Mouse (Mus musculus): Measurements from ENCODE around the gene Pgd. TPM values are rescaled to one million over a fixed set of nuclear protein-coding genes. Genes with fewer than 3 reads are reported as not detected.

Gene Pgd
- polyA plus RNA-seq, 1 experiment: 346 TPM

- Histone ChIP-seq H3K4me3 (ENCODE audit: insufficient read depth, poor library complexity, severe bottlenecking) (no peak overlapping the region), H3K79me2 (ENCODE audit: control insufficient read depth, insufficient read depth) (no peaks in the 10 kb centered on the region), H3K79me3 (ENCODE audit: low read depth) (no peaks in the 10 kb centered on the region), H3K27me3 (ENCODE audit: control insufficient read depth, insufficient read depth, insufficient read length) (no peaks in the 10 kb centered on the region), H3K36me3 (ENCODE audit: control insufficient read depth, insufficient read depth) (peaks cover 34% of the 10 kb centered on the region), H3ac (ENCODE audit: control insufficient read depth, insufficient read length, low read depth) (no peak overlapping the region)
- TF ChIP-seq CTCF (IDR thresholded peaks at IDR 0.05; ENCODE audit: control insufficient read depth, insufficient read depth, insufficient read length) (no peak), MYOG (IDR thresholded peaks at IDR 0.05; ENCODE audit: control insufficient read depth, extremely low read depth, insufficient read length) (no peak), MYOD1 (IDR thresholded peaks at IDR 0.05; ENCODE audit: control insufficient read depth, insufficient read length, low read depth) (no peak), FOSL1 (IDR thresholded peaks at IDR 0.05; ENCODE audit: insufficient read depth, low read length, poor library complexity, severe bottlenecking) (no peak), MAX (IDR thresholded peaks at IDR 0.05) (no peak), CEBPB (IDR thresholded peaks at IDR 0.05; ENCODE audit: low read depth) (no peak), USF1 (IDR thresholded peaks at IDR 0.05; ENCODE audit: low read depth) (no peak)
These were observed 15.6 kb upstream of the Pgd start for GRCm38 (mm10) chr4:149182192-149182591.

GRCm38 (mm10) chr4:149179573-149179972, 13.0 kb upstream of the Pgd start:
- H3K4me3 ChIP-seq (ENCODE audit: insufficient read depth, poor library complexity, severe bottlenecking): no peak overlapping the region
- H3K27me3 ChIP-seq (ENCODE audit: control insufficient read depth, insufficient read depth, insufficient read length): no peaks in the 10 kb centered on the region
- H3K79me2 ChIP-seq (ENCODE audit: control insufficient read depth, insufficient read depth): no peaks in the 10 kb centered on the region
- H3K36me3 ChIP-seq (ENCODE audit: control insufficient read depth, insufficient read depth): peaks cover 31% of the 10 kb centered on the region
- H3ac ChIP-seq (ENCODE audit: control insufficient read depth, insufficient read length, low read depth): no peak overlapping the region
- H3K79me3 ChIP-seq (ENCODE audit: low read depth): no peaks in the 10 kb centered on the region
- TF ChIP-seq MAX (IDR thresholded peaks at IDR 0.05): no peak
- TF ChIP-seq MYOD1 (IDR thresholded peaks at IDR 0.05; ENCODE audit: control insufficient read depth, insufficient read length, low read depth): no peak
- TF ChIP-seq FOSL1 (IDR thresholded peaks at IDR 0.05; ENCODE audit: insufficient read depth, low read length, poor library complexity, severe bottlenecking): no peak
- TF ChIP-seq USF1 (IDR thresholded peaks at IDR 0.05; ENCODE audit: low read depth): no peak
- TF ChIP-seq MYOG (IDR thresholded peaks at IDR 0.05; ENCODE audit: control insufficient read depth, extremely low read depth, insufficient read length): no peak
- TF ChIP-seq CTCF (IDR thresholded peaks at IDR 0.05; ENCODE audit: control insufficient read depth, insufficient read depth, insufficient read length): no peak
- no peak for TF ChIP-seq CEBPB (IDR thresholded peaks at IDR 0.05; ENCODE audit: low read depth)

GRCm38 (mm10) chr4:149179160-149179559, 12.6 kb upstream of the Pgd start:
- H3K27me3 ChIP-seq (ENCODE audit: control insufficient read depth, insufficient read depth, insufficient read length): no peaks in the 10 kb centered on the region
- H3K79me2 ChIP-seq (ENCODE audit: control insufficient read depth, insufficient read depth): no peaks in the 10 kb centered on the region
- H3K4me3 ChIP-seq (ENCODE audit: insufficient read depth, poor library complexity, severe bottlenecking): no peak overlapping the region
- no peak for TF ChIP-seq MYOD1 (IDR thresholded peaks at IDR 0.05; ENCODE audit: control insufficient read depth, insufficient read length, low read depth)
- TF ChIP-seq MAX (IDR thresholded peaks at IDR 0.05): no peak
- TF ChIP-seq USF1 (IDR thresholded peaks at IDR 0.05; ENCODE audit: low read depth): no peak
- no peak for TF ChIP-seq MYOG (IDR thresholded peaks at IDR 0.05; ENCODE audit: control insufficient read depth, extremely low read depth, insufficient read length)
- TF ChIP-seq CTCF (IDR thresholded peaks at IDR 0.05; ENCODE audit: control insufficient read depth, insufficient read depth, insufficient read length): no peak
- TF ChIP-seq FOSL1 (IDR thresholded peaks at IDR 0.05; ENCODE audit: insufficient read depth, low read length, poor library complexity, severe bottlenecking): no peak
- TF ChIP-seq CEBPB (IDR thresholded peaks at IDR 0.05; ENCODE audit: low read depth): no peak
- peaks cover 31% of the 10 kb centered on the region for H3K36me3 ChIP-seq (ENCODE audit: control insufficient read depth, insufficient read depth)
- no peaks in the 10 kb centered on the region for H3K79me3 ChIP-seq (ENCODE audit: low read depth)
- no peak overlapping the region for H3ac ChIP-seq (ENCODE audit: control insufficient read depth, insufficient read length, low read depth)

- Histone ChIP-seq H3K36me3 (ENCODE audit: control insufficient read depth, insufficient read depth) (peaks cover 27% of the 10 kb centered on the region), H3K4me3 (ENCODE audit: insufficient read depth, poor library complexity, severe bottlenecking) (no peak overlapping the region), H3ac (ENCODE audit: control insufficient read depth, insufficient read length, low read depth) (no peak overlapping the region)
These were observed 11.8 kb upstream of the Pgd start for GRCm38 (mm10) chr4:149178328-149178727.

GRCm38 (mm10) chr4:149177046-149177445, 10.5 kb upstream of the Pgd start:
- Histone ChIP-seq H3K27me3 (ENCODE audit: control insufficient read depth, insufficient read depth, insufficient read length) (no peaks in the 10 kb centered on the region), H3K79me2 (ENCODE audit: control insufficient read depth, insufficient read depth) (no peaks in the 10 kb centered on the region)
- TF ChIP-seq USF1 (IDR thresholded peaks at IDR 0.05; ENCODE audit: low read depth) (no peak), FOSL1 (IDR thresholded peaks at IDR 0.05; ENCODE audit: insufficient read depth, low read length, poor library complexity, severe bottlenecking) (no peak), MAX (IDR thresholded peaks at IDR 0.05) (no peak), MYOD1 (IDR thresholded peaks at IDR 0.05; ENCODE audit: control insufficient read depth, insufficient read length, low read depth) (no peak), MYOG (IDR thresholded peaks at IDR 0.05; ENCODE audit: control insufficient read depth, extremely low read depth, insufficient read length) (no peak), CEBPB (IDR thresholded peaks at IDR 0.05; ENCODE audit: low read depth) (no peak)

More at GRCm38 (mm10) chr4:149178328-149178727, 11.8 kb upstream of the Pgd start:
- Histone ChIP-seq H3K79me2 (ENCODE audit: control insufficient read depth, insufficient read depth) (no peaks in the 10 kb centered on the region), H3K27me3 (ENCODE audit: control insufficient read depth, insufficient read depth, insufficient read length) (no peaks in the 10 kb centered on the region), H3K79me3 (ENCODE audit: low read depth) (no peaks in the 10 kb centered on the region)
- no peak for TF ChIP-seq CEBPB (IDR thresholded peaks at IDR 0.05; ENCODE audit: low read depth)

GRCm38 (mm10) chr4:149176645-149177044, 10.1 kb upstream of the Pgd start:
- H3K27me3 ChIP-seq (ENCODE audit: control insufficient read depth, insufficient read depth, insufficient read length): no peaks in the 10 kb centered on the region
- H3ac ChIP-seq (ENCODE audit: control insufficient read depth, insufficient read length, low read depth): no peak overlapping the region

More at GRCm38 (mm10) chr4:149177046-149177445, 10.5 kb upstream of the Pgd start:
- H3K4me3 ChIP-seq (ENCODE audit: insufficient read depth, poor library complexity, severe bottlenecking): no peak overlapping the region
- peaks cover 17% of the 10 kb centered on the region for H3K36me3 ChIP-seq (ENCODE audit: control insufficient read depth, insufficient read depth)
- H3K79me3 ChIP-seq (ENCODE audit: low read depth): no peaks in the 10 kb centered on the region
- H3ac ChIP-seq (ENCODE audit: control insufficient read depth, insufficient read length, low read depth): no peak overlapping the region

More at GRCm38 (mm10) chr4:149176645-149177044, 10.1 kb upstream of the Pgd start:
- TF ChIP-seq MAX (IDR thresholded peaks at IDR 0.05): no peak
- TF ChIP-seq CEBPB (IDR thresholded peaks at IDR 0.05; ENCODE audit: low read depth): no peak
- no peak for TF ChIP-seq MYOD1 (IDR thresholded peaks at IDR 0.05; ENCODE audit: control insufficient read depth, insufficient read length, low read depth)
- TF ChIP-seq CTCF (IDR thresholded peaks at IDR 0.05; ENCODE audit: control insufficient read depth, insufficient read depth, insufficient read length): no peak
- no peak for TF ChIP-seq USF1 (IDR thresholded peaks at IDR 0.05; ENCODE audit: low read depth)
- no peak for TF ChIP-seq MYOG (IDR thresholded peaks at IDR 0.05; ENCODE audit: control insufficient read depth, extremely low read depth, insufficient read length)
- H3K79me3 ChIP-seq (ENCODE audit: low read depth): no peaks in the 10 kb centered on the region
- H3K36me3 ChIP-seq (ENCODE audit: control insufficient read depth, insufficient read depth): peaks cover 13% of the 10 kb centered on the region
- no peaks in the 10 kb centered on the region for H3K79me2 ChIP-seq (ENCODE audit: control insufficient read depth, insufficient read depth)
- no peak overlapping the region for H3K4me3 ChIP-seq (ENCODE audit: insufficient read depth, poor library complexity, severe bottlenecking)

Measured in C2C12 (cell line).